Mouse (Mus musculus): ENCODE results near the gene Map3k14. TPM values are rescaled to one million over a fixed set of nuclear protein-coding genes. Genes with fewer than 3 reads are reported as not detected.

Gene Map3k14
- total and polyA plus RNA-seq, 2 experiments from 2014 or later: 0.77 to 3.2 TPM

DNA sequence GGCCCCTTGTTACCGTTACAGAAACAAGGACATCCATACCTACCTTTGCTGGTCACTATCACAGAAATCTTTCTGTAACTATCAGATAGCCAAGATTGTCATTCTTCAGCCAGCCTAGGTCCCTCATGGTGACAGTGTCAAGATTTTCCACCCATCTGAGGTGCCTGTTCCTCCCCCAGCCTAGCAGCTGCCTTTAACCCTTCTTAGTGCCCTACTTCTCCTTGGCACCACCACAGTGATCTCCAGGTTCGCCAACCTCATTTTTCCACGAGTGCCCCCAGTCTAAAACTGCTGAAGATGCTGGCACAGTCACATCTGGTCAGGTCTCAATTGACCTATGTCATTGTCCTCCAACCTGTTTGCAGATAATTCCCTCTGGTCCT, 97.2 kb downstream of the Map3k14 start:
- H3K4me2 ChIP-seq (ENCODE audit: low read depth): peak overlapping the region; percentile 85
- no peaks in the 10 kb centered on the region for H3K9me3 ChIP-seq (ENCODE audit: low read length)
- H3K4me3 ChIP-seq (ENCODE audit: low read depth, low read length): peak overlapping the region; percentile 75
- no peak overlapping the region for H3K27ac ChIP-seq (ENCODE audit: low read depth, low read length)
- 35% methylated on average over 3 of the region's 3 CpGs for WGBS
- no peak for TF ChIP-seq CTCF (IDR thresholded peaks at IDR 0.05; ENCODE audit: low read depth)
- H3K9ac ChIP-seq: peak overlapping the region; percentile 64
- ATAC-seq: no peak
- H3K27me3 ChIP-seq (ENCODE audit: insufficient read depth, low read length): no peaks in the 10 kb centered on the region
- no peaks in the 10 kb centered on the region for H3K36me3 ChIP-seq (ENCODE audit: insufficient read depth)
- H3K4me1 ChIP-seq (ENCODE audit: insufficient read depth): 0 out of 2 replicates have a peak, but pooled peaks cover 5% of the 10 kb centered on the region
- DNase-seq: no peak

Other genes starting within 250 kb of the Map3k14 start
- 63.2 and 64.1 TPM in 2 replicates for gene Nmt1, start 239.3 kb downstream of the Map3k14 start, total RNA-seq (2014; rRNA removed)
- gene Nmt1, start 239.3 kb downstream of the Map3k14 start, polyA plus RNA-seq (2015; fragmentation: Nextera tagmentation; extraction: Ambion mirVana): 35.0 and 36.7 TPM in 2 replicates
- 136 and 148 TPM in 2 replicates for gene Dcakd, start 239.1 kb downstream of the Map3k14 start, total RNA-seq (2014; rRNA removed)
- gene Dcakd, start 239.1 kb downstream of the Map3k14 start, polyA plus RNA-seq (2015; fragmentation: Nextera tagmentation; extraction: Ambion mirVana): 173 and 191 TPM in 2 replicates
- gene Plcd3, start 165.8 kb downstream of the Map3k14 start, total RNA-seq (2014; rRNA removed): 8.5 and 8.8 TPM in 2 replicates
- 3.6 TPM in 2 replicates for gene Plcd3, start 165.8 kb downstream of the Map3k14 start, polyA plus RNA-seq (2015; fragmentation: Nextera tagmentation; extraction: Ambion mirVana)
- 27.2 and 28.5 TPM in 2 replicates for gene Acbd4, start 165.8 kb downstream of the Map3k14 start, total RNA-seq (2014; rRNA removed)
- gene Acbd4, start 165.8 kb downstream of the Map3k14 start, polyA plus RNA-seq (2015; fragmentation: Nextera tagmentation; extraction: Ambion mirVana): 20.1 and 27.1 TPM in 2 replicates
- gene Hexim1, start 151.2 kb downstream of the Map3k14 start, total RNA-seq (2014; rRNA removed): 19.0 and 20.5 TPM in 2 replicates
- 3.7 and 3.9 TPM in 2 replicates for gene Hexim1, start 151.2 kb downstream of the Map3k14 start, polyA plus RNA-seq (2015; fragmentation: Nextera tagmentation; extraction: Ambion mirVana)
- gene Hexim2, start 135.0 kb downstream of the Map3k14 start, total RNA-seq (2014; rRNA removed): 30.8 and 47.0 TPM in 2 replicates
- 16.5 and 27.9 TPM in 2 replicates for gene Hexim2, start 135.0 kb downstream of the Map3k14 start, polyA plus RNA-seq (2015; fragmentation: Nextera tagmentation; extraction: Ambion mirVana)
- gene Fmnl1, start 96.4 kb downstream of the Map3k14 start, total RNA-seq (2014; rRNA removed): 6.5 and 9.4 TPM in 2 replicates
- 4.8 and 7.1 TPM in 2 replicates for gene Fmnl1, start 96.4 kb downstream of the Map3k14 start, polyA plus RNA-seq (2015; fragmentation: Nextera tagmentation; extraction: Ambion mirVana)
- 0.71 TPM in 1 of 2 replicates, not detected in the other for gene 1700023F06Rik, start 58.9 kb downstream of the Map3k14 start, total RNA-seq (2014; rRNA removed)
- 3.0 and 3.1 TPM in 2 replicates for gene 1700023F06Rik, start 58.9 kb downstream of the Map3k14 start, polyA plus RNA-seq (2015; fragmentation: Nextera tagmentation; extraction: Ambion mirVana)
- gene Spata32, start 49.0 kb downstream of the Map3k14 start, total RNA-seq (2014; rRNA removed): 0.57 and 0.62 TPM in 2 replicates
- gene Spata32, start 49.0 kb downstream of the Map3k14 start, polyA plus RNA-seq (2015; fragmentation: Nextera tagmentation; extraction: Ambion mirVana): 0.43 and 0.64 TPM in 2 replicates
- gene Arhgap27, start 96.2 kb upstream of the Map3k14 start, total RNA-seq (2014; rRNA removed): 4.2 and 5.6 TPM in 2 replicates
- 3.2 and 4.8 TPM in 2 replicates for gene Arhgap27, start 96.2 kb upstream of the Map3k14 start, polyA plus RNA-seq (2015; fragmentation: Nextera tagmentation; extraction: Ambion mirVana)
- gene Plekhm1, start 145.2 kb upstream of the Map3k14 start, total RNA-seq (2014; rRNA removed): 4.2 and 7.1 TPM in 2 replicates
- gene Plekhm1, start 145.2 kb upstream of the Map3k14 start, polyA plus RNA-seq (2015; fragmentation: Nextera tagmentation; extraction: Ambion mirVana): 5.3 and 5.7 TPM in 2 replicates
- gene Lrrc37a, start 237.1 kb upstream of the Map3k14 start, total RNA-seq (2014; rRNA removed): not detected in 2 replicates
- not detected in 2 replicates for gene Lrrc37a, start 237.1 kb upstream of the Map3k14 start, polyA plus RNA-seq (2015; fragmentation: Nextera tagmentation; extraction: Ambion mirVana)

All from forebrain, postnatal 0 days (tissue).